Mouse (Mus musculus): Measurements from ENCODE around the gene Esrrg.

DNA sequence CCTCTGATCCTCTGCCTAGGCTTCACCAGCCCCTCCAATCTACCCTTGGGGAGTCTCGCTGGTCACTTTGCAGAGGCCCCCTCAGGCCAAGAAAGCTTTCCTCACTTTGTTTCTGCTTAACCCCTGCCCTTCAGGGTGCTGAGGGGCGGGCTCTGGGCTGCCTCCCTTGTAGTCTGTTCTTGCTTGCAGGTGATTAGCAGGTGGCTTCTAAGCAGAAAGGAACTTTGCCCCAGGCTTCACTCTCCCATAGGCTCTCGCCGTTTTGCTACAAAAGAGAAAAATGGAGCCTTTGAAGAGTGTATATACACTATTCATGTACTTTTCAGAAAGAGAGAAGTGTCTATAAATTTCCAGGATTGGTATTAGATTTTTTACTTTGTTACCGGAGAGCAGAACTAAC lies 195.0 kb downstream of the Esrrg start:
- TF ChIP-seq MXI1 (IDR thresholded peaks at IDR 0.05; ENCODE audit: low read depth, low read length) (no peak), TBP (IDR thresholded peaks at IDR 0.05; ENCODE audit: low read depth, low read length) (no peak), MAFK (IDR thresholded peaks at IDR 0.05; ENCODE audit: borderline replicate concordance, low read depth, low read length) (no peak), RCOR1 (IDR thresholded peaks at IDR 0.05; ENCODE audit: low read depth, low read length) (no peak), USF1 (IDR thresholded peaks at IDR 0.05; ENCODE audit: low read depth, low read length) (no peak), POLR2A (IDR thresholded peaks at IDR 0.05; ENCODE audit: control insufficient read depth in 1 of 2, insufficient read depth in 1 of 2, low read depth in 1 of 2, low read length in 2 of 2, poor library complexity in 1 of 2) (no peak)
